Mouse (Mus musculus) lung, adult 2 months (tissue): ENCODE measurements around the gene Ccdc187.

Experiments
- CTCF ChIP-seq: fragments of 200-500 bp; IDR thresholded peaks from 2 replicates; pipeline ENCODE4 v1.5.1; 2011; ENCODE audit warnings: mild to moderate bottlenecking, low read length, control low read depth; ENCODE audit not compliant: insufficient read depth
- POLR2A ChIP-seq: fragments of 200-500 bp; IDR thresholded peaks from 2 replicates; pipeline ENCODE4 v1.6.1; 2011; ENCODE audit warnings: low read depth, mild to moderate bottlenecking, control low read depth, low read length, borderline replicate concordance; ENCODE audit errors: extremely low read depth

DNA sequence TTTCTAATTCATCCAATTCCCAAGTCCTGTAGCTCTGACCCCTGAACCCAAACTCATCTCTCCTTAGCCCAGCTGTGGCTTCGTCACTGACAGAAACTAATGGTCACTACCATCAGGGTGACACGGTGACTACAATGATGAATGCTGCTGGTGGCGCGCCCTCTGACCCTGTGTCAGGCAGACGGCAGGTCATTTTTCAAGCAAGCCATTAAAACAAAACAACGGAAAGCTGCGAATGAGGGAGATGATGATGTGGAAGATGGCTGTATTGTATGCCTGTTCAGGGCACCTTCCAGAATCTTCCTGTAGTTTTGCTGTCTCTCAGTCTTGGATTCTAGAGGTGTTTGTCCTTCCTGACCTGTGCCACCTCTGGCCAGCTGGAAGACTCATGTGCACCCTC lies 8.0 kb downstream of the Ccdc187 start:
- TF ChIP-seq POLR2A (no peak), CTCF (no peak)
